Mouse (Mus musculus) lung, adult 2 months (tissue): Measurements from ENCODE around the gene Tnrc18.

Experiments
- CTCF ChIP-seq: fragments of 200-500 bp; IDR thresholded peaks from 2 replicates; pipeline ENCODE4 v1.5.1; 2011; ENCODE audit warnings: mild to moderate bottlenecking, low read length, control low read depth; ENCODE audit not compliant: insufficient read depth
- POLR2A ChIP-seq: fragments of 200-500 bp; IDR thresholded peaks from 2 replicates; pipeline ENCODE4 v1.6.1; 2011; ENCODE audit warnings: low read depth, mild to moderate bottlenecking, control low read depth, low read length, borderline replicate concordance; ENCODE audit errors: extremely low read depth

- TF ChIP-seq CTCF, result no peak
- TF ChIP-seq POLR2A, result no peak
Measured at GRCm38 (mm10) chr5:142766708-142767107, 50.8 kb downstream of the Tnrc18 start.
